Mouse (Mus musculus) liver, postnatal 0 days (tissue): Measurements from ENCODE around the gene Gabarapl2. TPM values are rescaled to one million over a fixed set of nuclear protein-coding genes. Genes with fewer than 3 reads are reported as not detected.

Experiments used
- ATAC-seq: fragments of 200-750 bp; cut with Nextera tagmentation; 2 replicates; pipeline ENCODE4 v1.8.0; 2017; ENCODE audit warnings: mild to moderate bottlenecking, moderate library complexity
- DNase-seq: peaks from one replicate; pipeline ENCODE4 v3.0.0-alpha.2; 2016
- H3K27ac ChIP-seq: fragments of 300-500 bp; sonication (generic); 2 replicates; pipeline ENCODE4 v1.5.1; 2014; ENCODE audit warnings: antibody characterized with exemption, moderate library complexity, mild to moderate bottlenecking, low read depth
- H3K27me3 ChIP-seq: fragments of 300-500 bp; sonication (generic); 2 replicates; pipeline ENCODE4 v1.6.1; 2014; ENCODE audit warnings: low read length, control low read depth, mixed read lengths; ENCODE audit not compliant: insufficient read depth
- H3K36me3 ChIP-seq: fragments of 300-500 bp; sonication (generic); replicated peaks from 2 replicates; pipeline ENCODE4 v1.6.1; 2014; ENCODE audit warnings: mild to moderate bottlenecking, control low read depth, low read length, moderate library complexity, mixed read lengths; ENCODE audit not compliant: insufficient read depth
- H3K4me1 ChIP-seq: fragments of 300-500 bp; sonication (generic); 2 replicates; pipeline ENCODE4 v1.6.1; 2014; ENCODE audit warnings: antibody characterized with exemption, mild to moderate bottlenecking, control low read depth; ENCODE audit not compliant: insufficient read depth
- H3K4me2 ChIP-seq: fragments of 300-500 bp; sonication (generic); 2 replicates; pipeline ENCODE4 v1.6.1; 2014; ENCODE audit warnings: low read depth, mild to moderate bottlenecking, low read length, moderate library complexity, mixed read lengths
- H3K4me3 ChIP-seq: fragments of 300-500 bp; sonication (generic); 2 replicates; pipeline ENCODE4 v1.5.1; 2014; ENCODE audit warnings: low read depth, low read length
- H3K9ac ChIP-seq: fragments of 300-500 bp; sonication (generic); replicated peaks from 2 replicates; pipeline ENCODE4 v1.6.1; 2014; ENCODE audit warnings: mild to moderate bottlenecking, moderate library complexity
- H3K9me3 ChIP-seq: fragments of 300-500 bp; sonication (generic); 2 replicates; pipeline ENCODE4 v1.6.1; 2016; ENCODE audit warnings: mild to moderate bottlenecking, control low read depth, low read length, mixed read lengths
- CTCF ChIP-seq: sonication (generic); IDR thresholded peaks from 2 replicates; pipeline ENCODE4 v1.5.1; 2016; ENCODE audit warnings: antibody characterized with exemption, low read depth
- EP300 ChIP-seq: IDR thresholded peaks from 2 replicates; pipeline ENCODE4 v1.6.1; 2016; ENCODE audit warnings: antibody characterized with exemption, low read depth, mild to moderate bottlenecking
- WGBS: fragments of 180-500 bp; shearing (Covaris S2); extraction: QIAGEN DNeasy Blood & Tissue Kit; methylation state at CpG from one replicate; pipeline ENCODE4 v1.1.7; 2014; ENCODE audit not compliant: insufficient replicate concordance; 5-methylcytosine and 5-hydroxymethylcytosine counted together
- polyA plus RNA-seq: library from polyadenylated mRNA; unstranded; fragments of >200 nt; fragmentation: Nextera tagmentation; extraction: Ambion mirVana; gene quantifications from 2 replicates; pipeline ENCODE4 v1.2.1, GENCODE M21; 2015

The Gabarapl2 gene
- polyA plus RNA-seq, 1 experiment from 2014 or later = 162 TPM

DNA sequence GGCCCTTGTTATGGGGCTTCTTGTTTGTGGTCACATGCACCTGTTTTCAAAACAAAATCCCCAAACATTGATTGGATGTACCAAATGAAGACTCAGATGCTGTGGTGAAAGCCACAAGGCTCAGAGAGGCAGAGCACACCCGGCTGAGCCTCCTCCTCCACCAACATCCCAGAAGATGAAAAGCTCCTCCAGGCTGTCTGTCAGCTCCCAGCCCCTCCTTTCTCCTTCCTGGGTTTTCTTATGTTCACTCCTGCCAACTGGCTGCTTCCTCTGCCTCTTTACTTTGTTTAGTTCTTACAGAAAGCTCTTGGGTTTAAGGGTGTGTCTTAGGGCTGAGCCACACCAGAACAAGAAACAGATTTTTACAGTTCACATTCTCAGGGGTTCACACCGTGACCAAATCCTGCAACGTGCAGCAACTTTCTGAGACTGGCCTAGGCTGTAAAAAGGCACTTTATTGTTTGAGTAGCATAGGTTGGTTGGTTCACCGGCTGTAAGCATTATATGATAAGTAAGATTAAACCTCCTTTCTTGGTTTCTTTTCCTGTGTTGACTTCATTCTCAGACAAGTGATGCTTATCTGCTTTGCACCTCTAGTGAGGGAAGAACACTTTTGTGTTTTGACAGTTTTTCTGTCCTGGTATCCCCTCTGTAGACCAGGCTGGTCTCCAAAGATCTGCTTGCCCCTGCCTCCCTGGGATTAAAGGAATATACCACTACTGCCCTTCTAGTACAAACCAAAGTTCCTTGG is 14.5 kb downstream of the Gabarapl2 start:
- Histone ChIP-seq H3K4me3 (no peak overlapping the region), H3K27ac (no peak overlapping the region), H3K9me3 (no peaks in the 10 kb centered on the region), H3K36me3 (peaks cover 48% of the 10 kb centered on the region), H3K27me3 (no peaks in the 10 kb centered on the region), H3K9ac (no peak overlapping the region), H3K4me2 (no peak overlapping the region), H3K4me1 (no peaks in the 10 kb centered on the region)
- 81% methylated on average over 4 of the region's 4 CpGs for WGBS
- no peak for ATAC-seq
- no peak for DNase-seq
- no peak for TF ChIP-seq EP300
- TF ChIP-seq CTCF = no peak

DNA sequence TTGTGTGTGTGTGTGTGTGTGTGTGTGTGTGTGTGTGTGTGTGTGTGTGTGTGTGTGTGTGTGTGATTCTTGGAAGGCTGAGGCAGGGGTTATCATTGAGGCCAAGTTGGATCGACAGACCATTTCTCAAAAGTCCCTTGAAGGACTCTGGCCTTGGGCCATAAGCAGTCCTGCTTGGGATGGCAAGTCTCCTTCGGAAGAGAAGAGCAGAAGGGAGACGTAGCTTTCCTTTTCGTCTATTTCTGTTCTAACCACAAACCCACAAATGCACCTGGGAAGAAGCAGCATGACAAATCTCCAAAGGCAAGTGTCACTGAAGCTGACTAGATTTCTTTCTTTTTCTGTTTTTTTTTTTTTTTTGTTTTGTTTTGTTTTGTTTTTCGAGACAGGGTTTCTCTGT is 15.4 kb downstream of the Gabarapl2 start:
- Histone ChIP-seq H3K9ac (no peak overlapping the region), H3K9me3 (no peaks in the 10 kb centered on the region), H3K27me3 (no peaks in the 10 kb centered on the region), H3K27ac (no peak overlapping the region), H3K4me3 (no peak overlapping the region), H3K4me2 (no peak overlapping the region), H3K36me3 (peaks cover 45% of the 10 kb centered on the region), H3K4me1 (no peaks in the 10 kb centered on the region)
- WGBS = 76% methylated on average over 5 of the region's 5 CpGs
- no peak for DNase-seq
- no peak for ATAC-seq
- TF ChIP-seq EP300 (no peak), CTCF (no peak)

DNA sequence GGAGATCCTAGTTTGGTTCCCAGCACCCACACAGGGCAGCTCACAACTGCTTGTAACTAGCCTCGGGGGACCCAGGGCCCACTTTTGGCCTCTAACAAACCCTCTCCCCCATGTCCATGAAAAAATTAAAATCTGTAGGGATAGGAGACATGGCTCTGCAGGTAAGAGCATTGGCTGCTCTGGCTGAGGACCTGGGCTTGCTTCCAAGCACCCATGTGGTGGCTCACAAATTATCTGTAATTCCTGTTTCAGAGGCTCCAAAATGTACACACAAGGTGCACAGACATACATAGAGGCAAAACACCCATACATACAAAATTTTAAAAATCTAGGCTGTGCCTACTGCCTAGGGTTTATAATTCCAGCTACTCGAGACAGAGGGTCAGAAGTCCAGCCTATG is 16.7 kb downstream of the Gabarapl2 start:
- H3K4me2 ChIP-seq = no peak overlapping the region
- no peak overlapping the region for H3K4me3 ChIP-seq
- TF ChIP-seq EP300 (no peak), CTCF (no peak)
- H3K9ac ChIP-seq = no peak overlapping the region
- H3K4me1 ChIP-seq = no peaks in the 10 kb centered on the region
- no peaks in the 10 kb centered on the region for H3K9me3 ChIP-seq
- 79% methylated on average over 2 of the region's 2 CpGs for WGBS
- H3K36me3 ChIP-seq = peaks cover 35% of the 10 kb centered on the region
- DNase-seq (no peak), ATAC-seq (no peak)
- no peak overlapping the region for H3K27ac ChIP-seq
- H3K27me3 ChIP-seq = no peaks in the 10 kb centered on the region

DNA sequence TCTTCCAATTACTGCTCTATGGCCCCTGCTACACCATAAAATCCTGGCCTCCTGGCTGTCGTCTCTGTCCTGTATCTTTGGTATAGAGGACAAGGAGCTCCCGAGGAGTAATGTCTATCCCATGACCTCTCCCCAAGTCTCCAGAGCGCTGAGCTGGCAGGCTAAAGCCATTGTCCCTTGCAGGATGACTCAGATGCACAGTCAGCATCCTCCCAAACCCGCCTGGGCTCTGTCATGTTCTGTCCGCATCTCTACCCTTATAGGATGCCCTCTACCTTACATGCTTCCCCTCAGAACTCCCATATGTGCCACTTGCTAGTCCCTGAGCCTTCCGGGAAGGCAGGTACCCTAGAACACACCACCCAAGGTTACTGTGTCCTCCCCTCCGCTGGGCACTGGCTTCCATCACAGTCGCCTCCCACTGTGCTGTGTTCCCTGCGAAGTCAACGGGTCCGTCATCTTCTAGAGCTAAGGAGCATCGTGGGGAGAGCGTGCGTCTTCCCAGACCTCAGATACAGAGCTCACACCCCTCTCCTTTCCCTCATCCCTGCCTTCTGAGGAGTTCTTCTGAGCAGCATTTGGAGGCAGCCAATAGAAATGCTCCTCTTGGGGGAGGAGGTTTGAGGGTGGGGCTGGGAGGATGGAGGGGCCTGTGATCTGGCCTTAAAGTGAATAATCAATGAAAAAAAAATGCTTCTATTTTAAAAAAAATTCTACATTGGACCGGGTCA is 20.3 kb downstream of the Gabarapl2 start:
- no peak overlapping the region for H3K4me2 ChIP-seq
- peaks cover 12% of the 10 kb centered on the region; the same call in 1 of the 2 replicates for H3K36me3 ChIP-seq
- H3K27me3 ChIP-seq = no peaks in the 10 kb centered on the region
- H3K9ac ChIP-seq = no peak overlapping the region
- H3K27ac ChIP-seq = no peak overlapping the region
- H3K4me1 ChIP-seq = no peaks in the 10 kb centered on the region
- no peak for TF ChIP-seq EP300
- no peak for TF ChIP-seq CTCF
- peak; percentile 12; the same call in 1 of the 2 replicates for ATAC-seq
- no peaks in the 10 kb centered on the region for H3K9me3 ChIP-seq
- no peak overlapping the region for H3K4me3 ChIP-seq
- WGBS = 76% methylated on average over 15 of the region's 15 CpGs
- no peak for DNase-seq

DNA sequence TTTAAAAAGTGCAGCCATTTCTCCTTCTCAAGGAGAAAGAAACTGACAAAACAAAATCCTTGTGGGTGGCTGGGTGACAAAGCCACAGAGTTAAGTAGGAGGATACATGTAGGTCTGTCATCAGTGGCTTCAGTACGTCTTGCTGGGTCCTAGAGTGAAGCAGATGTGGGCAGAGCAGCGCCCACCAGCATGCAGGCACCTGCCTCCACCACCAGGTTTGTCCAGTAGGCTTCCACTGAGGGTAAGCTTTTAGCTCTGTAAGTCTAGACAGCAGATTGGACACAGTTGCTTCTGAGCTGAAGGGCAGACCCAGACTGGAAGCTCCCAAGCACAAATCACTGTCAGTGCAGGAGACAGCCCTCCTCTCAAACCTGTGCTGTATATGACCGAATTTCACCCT is 20.8 kb downstream of the Gabarapl2 start:
- Histone ChIP-seq H3K9me3 (no peaks in the 10 kb centered on the region), H3K9ac (no peak overlapping the region), H3K27me3 (no peaks in the 10 kb centered on the region), H3K4me1 (no peaks in the 10 kb centered on the region), H3K27ac (no peak overlapping the region), H3K4me3 (no peak overlapping the region), H3K36me3 (peaks cover 10% of the 10 kb centered on the region; the same call in 1 of the 2 replicates), H3K4me2 (no peak overlapping the region)
- 78% methylated on average over 3 of the region's 3 CpGs for WGBS
- DNase-seq (no peak), ATAC-seq (no peak)
- TF ChIP-seq EP300 = no peak
- TF ChIP-seq CTCF = no peak

DNA sequence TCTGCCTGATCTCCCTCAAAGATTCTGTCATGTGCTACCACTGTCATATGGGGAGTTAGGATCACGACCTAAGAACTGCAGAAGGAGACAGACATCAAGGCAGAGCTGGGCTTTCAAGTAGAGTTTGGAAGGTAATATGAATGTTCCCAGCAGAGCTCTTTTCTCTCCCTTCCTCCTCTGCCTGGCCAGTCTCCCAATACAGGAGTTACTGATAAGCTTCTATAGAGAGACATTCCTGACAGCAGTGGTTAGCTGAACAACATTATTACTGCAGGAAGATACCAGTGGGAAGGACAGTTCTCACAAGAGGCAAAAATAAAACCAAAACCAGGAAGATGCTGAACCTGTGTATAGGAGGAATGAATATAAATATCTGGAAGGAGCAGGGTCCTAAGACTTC is 22.1 kb downstream of the Gabarapl2 start:
- ATAC-seq (no peak), DNase-seq (no peak)
- WGBS = 87% methylated on average over 1 of the region's 1 CpGs
- no peak overlapping the region for H3K27ac ChIP-seq
- TF ChIP-seq CTCF (no peak), EP300 (no peak)
- no peak overlapping the region for H3K4me3 ChIP-seq
- no peaks in the 10 kb centered on the region for H3K9me3 ChIP-seq
- H3K4me2 ChIP-seq = no peak overlapping the region
- H3K4me1 ChIP-seq = no peaks in the 10 kb centered on the region
- no peaks in the 10 kb centered on the region for H3K27me3 ChIP-seq
- H3K36me3 ChIP-seq = no peaks in the 10 kb centered on the region
- H3K9ac ChIP-seq = no peak overlapping the region
